Mouse (Mus musculus): ENCODE data around the gene Smad5.

Gene Smad5

GRCm38 (mm10) chr13:56753192-56753951, 50.6 kb downstream of the Smad5 start, which contains the start of gene Gm45623:
TSS of gene Gm45623 (minus strand) at chr13:56753827.
- peak; percentile 68 for DNase-seq (ENCODE audit: low read depth, low spot score)

GRCm38 (mm10) chr13:56755871-56756270, 53.1 kb downstream of the Smad5 start:
- no peak for DNase-seq (ENCODE audit: low read depth, low spot score)

GRCm38 (mm10) chr13:56757201-56757600, 54.4 kb downstream of the Smad5 start:
- DNase-seq (ENCODE audit: low read depth, low spot score) = no peak

- peak; percentile 89 for DNase-seq (ENCODE audit: low read depth, low spot score)
These were observed 55.7 kb downstream of the Smad5 start for GRCm38 (mm10) chr13:56758492-56758891.

GRCm38 (mm10) chr13:56762446-56763229, 59.8 kb downstream of the Smad5 start:
- DNase-seq (ENCODE audit: low read depth, low spot score) = peak; percentile 6

- no peak for DNase-seq (ENCODE audit: low read depth, low spot score)
These were observed 62.6 kb downstream of the Smad5 start for GRCm38 (mm10) chr13:56765284-56766032.

- peak; percentile 61 for DNase-seq (ENCODE audit: low read depth, low spot score)
These were observed 63.4 kb downstream of the Smad5 start for GRCm38 (mm10) chr13:56766211-56766610.

- DNase-seq (ENCODE audit: low read depth, low spot score) = no peak
These were observed 66.6 kb downstream of the Smad5 start for GRCm38 (mm10) chr13:56769431-56769830.

- peak; percentile 84 for DNase-seq (ENCODE audit: low read depth, low spot score)
These were observed 67.3 kb downstream of the Smad5 start for GRCm38 (mm10) chr13:56770136-56770578.

GRCm38 (mm10) chr13:56770786-56771185, 68.0 kb downstream of the Smad5 start:
- no peak for DNase-seq (ENCODE audit: low read depth, low spot score)

GRCm38 (mm10) chr13:56772592-56772991, 69.8 kb downstream of the Smad5 start:
- peak; percentile 23 for DNase-seq (ENCODE audit: low read depth, low spot score)

- no peak for DNase-seq (ENCODE audit: low read depth, low spot score)
These were observed 70.6 kb downstream of the Smad5 start for GRCm38 (mm10) chr13:56773262-56773870.

GRCm38 (mm10) chr13:56774304-56774703, 71.5 kb downstream of the Smad5 start:
- DNase-seq (ENCODE audit: low read depth, low spot score) = peak; percentile 66

- DNase-seq (ENCODE audit: low read depth, low spot score) = peak; percentile 82
These were observed 78.1 kb downstream of the Smad5 start for GRCm38 (mm10) chr13:56780746-56781469.

- DNase-seq (ENCODE audit: low read depth, low spot score) = peak; percentile 65
These were observed 78.9 kb downstream of the Smad5 start for GRCm38 (mm10) chr13:56781697-56782096.

GRCm38 (mm10) chr13:56782621-56783020, 79.8 kb downstream of the Smad5 start:
- peak; percentile 88 for DNase-seq (ENCODE audit: low read depth, low spot score)

- DNase-seq (ENCODE audit: low read depth, low spot score) = peak; percentile 79
These were observed 87.9 kb downstream of the Smad5 start for GRCm38 (mm10) chr13:56790683-56791082.

Data from brain, adult 2 months (tissue).